Mouse (Mus musculus) olfactory bulb, adult 2 months (tissue): ENCODE measurements around the gene Calr4. TPM values are rescaled to one million over a fixed set of nuclear protein-coding genes. Genes with fewer than 3 reads are reported as not detected.
A peak's percentile ranks its signal among the peaks of the same experiment; 100 is the strongest.

Experiments
- H3K27ac ChIP-seq: fragments of 200-500 bp; 2 replicates; pipeline ENCODE4 v1.5.1; 2012; ENCODE audit warnings: low read depth, low read length; ENCODE audit not compliant: insufficient read depth
- H3K4me1 ChIP-seq: fragments of 200-500 bp; 2 replicates; pipeline ENCODE4 v1.6.1; 2012; ENCODE audit warnings: low read length; ENCODE audit not compliant: control insufficient read depth, insufficient read depth
- H3K4me3 ChIP-seq: fragments of 200-500 bp; 2 replicates; pipeline ENCODE4 v1.5.1; 2012; ENCODE audit warnings: mild to moderate bottlenecking, low read depth, low read length, moderate library complexity; ENCODE audit not compliant: insufficient read depth
- CTCF ChIP-seq: fragments of 200-500 bp; IDR thresholded peaks from 2 replicates; pipeline ENCODE4 v1.5.1; 2012; ENCODE audit warnings: low read depth, mild to moderate bottlenecking, low read length, moderate library complexity; ENCODE audit not compliant: insufficient read depth
- POLR2A ChIP-seq: fragments of 200-500 bp; IDR thresholded peaks from 2 replicates; pipeline ENCODE4 v1.6.1; 2012; ENCODE audit warnings: mild to moderate bottlenecking, low read depth, low read length, moderate library complexity; ENCODE audit not compliant: insufficient read depth
- WGBS: fragments of 180-500 bp; shearing (Covaris S2); methylation state at CpG from one replicate; pipeline ENCODE4 v1.1.7; 2018; 5-methylcytosine and 5-hydroxymethylcytosine counted together
- polyA plus RNA-seq: library from polyadenylated mRNA; stranded (reverse); fragments of >200 nt; gene quantifications from 2 replicates; pipeline ENCODE4 v1.2.4, GENCODE M21; 2012; ENCODE audit warnings: low replicate concordance; ENCODE audit not compliant: missing spikeins, insufficient read depth, insufficient read length

Gene Calr4
- polyA plus RNA-seq, 1 experiment = not detected

- WGBS = 57% methylated on average over 6 of the region's 6 CpGs
- TF ChIP-seq POLR2A (no peak), CTCF (no peak)
- no peak overlapping the region for H3K4me3 ChIP-seq
- peak overlapping the region; percentile 56; the same call in 1 of the 2 replicates for H3K27ac ChIP-seq
- H3K4me1 ChIP-seq = peaks cover 5% of the 10 kb centered on the region
These were observed 8.7 kb upstream of the Calr4 start for GRCm38 (mm10) chr4:109225606-109226005.

- Histone ChIP-seq H3K27ac (no peak overlapping the region), H3K4me1 (peaks cover 5% of the 10 kb centered on the region), H3K4me3 (no peak overlapping the region)
- TF ChIP-seq CTCF = no peak
- no peak for TF ChIP-seq POLR2A
- WGBS = 70% methylated on average over 5 of the region's 5 CpGs
These were observed 8.2 kb upstream of the Calr4 start for GRCm38 (mm10) chr4:109226071-109226470.

GRCm38 (mm10) chr4:109229766-109230279, 4.5 kb upstream of the Calr4 start:
- Histone ChIP-seq H3K4me3 (no peak overlapping the region), H3K27ac (no peak overlapping the region), H3K4me1 (peaks cover 5% of the 10 kb centered on the region)
- no peak for TF ChIP-seq CTCF
- TF ChIP-seq POLR2A = no peak
- WGBS = 69% methylated on average over 7 of the region's 7 CpGs

GRCm38 (mm10) chr4:109234806-109235350, 593 bp downstream of the Calr4 start:
- no peak overlapping the region for H3K27ac ChIP-seq
- no peak overlapping the region for H3K4me3 ChIP-seq
- WGBS = 53% methylated on average over 9 of the region's 9 CpGs
- peaks cover 5% of the 10 kb centered on the region; the same call in 1 of the 2 replicates for H3K4me1 ChIP-seq
- TF ChIP-seq POLR2A (no peak), CTCF (no peak)

GRCm38 (mm10) chr4:109236186-109236879, 2.0 kb downstream of the Calr4 start:
- no peak overlapping the region for H3K27ac ChIP-seq
- 70% methylated on average over 7 of the region's 7 CpGs for WGBS
- no peak overlapping the region for H3K4me3 ChIP-seq
- no peak for TF ChIP-seq POLR2A
- TF ChIP-seq CTCF = no peak
- H3K4me1 ChIP-seq = peaks cover 5% of the 10 kb centered on the region; the same call in 1 of the 2 replicates

GRCm38 (mm10) chr4:109238428-109239268, 4.4 kb downstream of the Calr4 start:
- Histone ChIP-seq H3K27ac (no peak overlapping the region), H3K4me3 (no peak overlapping the region), H3K4me1 (peaks cover 5% of the 10 kb centered on the region; the same call in 1 of the 2 replicates)
- no peak for TF ChIP-seq CTCF
- no peak for TF ChIP-seq POLR2A
- WGBS = 66% methylated on average over 24 of the region's 24 CpGs

GRCm38 (mm10) chr4:109241221-109241620, 6.9 kb downstream of the Calr4 start:
- no peak overlapping the region for H3K27ac ChIP-seq
- no peak for TF ChIP-seq POLR2A
- no peak for TF ChIP-seq CTCF
- peaks cover 5% of the 10 kb centered on the region; the same call in 1 of the 2 replicates for H3K4me1 ChIP-seq
- no peak overlapping the region for H3K4me3 ChIP-seq

- TF ChIP-seq CTCF (no peak), POLR2A (no peak)
- 64% methylated on average over 4 of the region's 4 CpGs for WGBS
- Histone ChIP-seq H3K27ac (no peak overlapping the region), H3K4me1 (peaks cover 5% of the 10 kb centered on the region; the same call in 1 of the 2 replicates), H3K4me3 (no peak overlapping the region)
These were observed 7.6 kb downstream of the Calr4 start for GRCm38 (mm10) chr4:109241934-109242333.
